Mouse (Mus musculus) thymus, postnatal 14 days (tissue): ENCODE measurements around the gene Lpar3.

Experiments used
- DNase-seq: peaks from one replicate; pipeline ENCODE4 v3.0.0; 2021

The Lpar3 gene

GRCm38 (mm10) chr3:146264146-146264545 is 43.4 kb downstream of the Lpar3 start:
- no peak for DNase-seq

GRCm38 (mm10) chr3:146265545-146266130 is 44.9 kb downstream of the Lpar3 start:
- DNase-seq, result no peak

- no peak for DNase-seq
Measured at GRCm38 (mm10) chr3:146268024-146268801, 47.5 kb downstream of the Lpar3 start.

GRCm38 (mm10) chr3:146274503-146274902 is 53.7 kb downstream of the Lpar3 start:
- DNase-seq, result no peak

GRCm38 (mm10) chr3:146275360-146276025 is 54.7 kb downstream of the Lpar3 start:
- DNase-seq, result no peak

- no peak for DNase-seq
Measured at GRCm38 (mm10) chr3:146276026-146276409, 55.3 kb downstream of the Lpar3 start.

GRCm38 (mm10) chr3:146276991-146277390 is 56.2 kb downstream of the Lpar3 start:
- DNase-seq, result no peak

GRCm38 (mm10) chr3:146277456-146277855 is 56.7 kb downstream of the Lpar3 start:
- DNase-seq, result no peak

- DNase-seq, result no peak
Measured at GRCm38 (mm10) chr3:146278195-146279140, 57.7 kb downstream of the Lpar3 start.

- no peak for DNase-seq
Measured at GRCm38 (mm10) chr3:146283732-146284361, 63.1 kb downstream of the Lpar3 start.

GRCm38 (mm10) chr3:146286118-146286517 is 65.4 kb downstream of the Lpar3 start:
- DNase-seq, result no peak

GRCm38 (mm10) chr3:146291928-146292327 is 71.2 kb downstream of the Lpar3 start:
- no peak for DNase-seq

- DNase-seq, result no peak
Measured at GRCm38 (mm10) chr3:146292515-146292914, 71.8 kb downstream of the Lpar3 start.

- no peak for DNase-seq
Measured at GRCm38 (mm10) chr3:146302451-146302850, 81.7 kb downstream of the Lpar3 start.

- DNase-seq, result no peak
Measured at GRCm38 (mm10) chr3:146303194-146303593, 82.4 kb downstream of the Lpar3 start.

- DNase-seq, result no peak
Measured at GRCm38 (mm10) chr3:146304556-146305405, 84.0 kb downstream of the Lpar3 start.

- no peak for DNase-seq
Measured at GRCm38 (mm10) chr3:146307341-146307740, 86.6 kb downstream of the Lpar3 start.

GRCm38 (mm10) chr3:146307886-146308285 is 87.1 kb downstream of the Lpar3 start:
- DNase-seq, result no peak

GRCm38 (mm10) chr3:146309586-146309985 is 88.8 kb downstream of the Lpar3 start:
- no peak for DNase-seq

GRCm38 (mm10) chr3:146311121-146311538 is 90.4 kb downstream of the Lpar3 start:
- DNase-seq, result no peak

GRCm38 (mm10) chr3:146315414-146315813 is 94.7 kb downstream of the Lpar3 start:
- DNase-seq, result no peak
